Comparison of ENCODE assay signal across 10 mouse cellular contexts in genomic region chr7:122189484-122189883, GRCm38 (mm10). TPM values are rescaled to one million over a fixed set of nuclear protein-coding genes. Genes with fewer than 3 reads are reported as not detected.
A peak's percentile ranks its signal among the peaks of the same experiment; 100 is the strongest.
DNase-seq lines count a peak whose midpoint lies in the region; ATAC-seq lines count a peak whose summit lies in the region.
"Had no signal": no experiment of that assay in that cellular context is flagged by ENCODE, and none has a peak within 500 bp of the region (broad histone marks: within the 10 kb centered on the region; RNA-seq: fewer than 3 reads in every experiment).

No protein-coding gene starts in this region.

- H3K36me3 ChIP-seq in neural tube, embryonic 15.5 days: no peaks in the 10 kb centered on the region
- H3K36me3 ChIP-seq: embryonic facial prominence, embryonic 13.5 days had no signal

- 0 out of 2 replicates have a peak, but pooled peaks cover 4% of the 10 kb centered on the region for H3K4me1 ChIP-seq in neural tube, embryonic 15.5 days

- no peaks in the 10 kb centered on the region for H3K9me3 ChIP-seq in neural tube, embryonic 15.5 days (replicated peaks)
- H3K9me3 ChIP-seq: embryonic facial prominence, embryonic 13.5 days had no signal

- H3K4me2 ChIP-seq in neural tube, embryonic 15.5 days: no peak overlapping the region
- H3K4me2 ChIP-seq: embryonic facial prominence, embryonic 13.5 days had no signal

- peak; percentile 13 to 24 for DNase-seq in frontal cortex, postnatal 36 days (ENCODE audit: low spot score in 2 of 2)
- DNase-seq in frontal cortex, postnatal 10 days (ENCODE audit: low spot score in 2 of 2): no peak
- peak; percentile 77 for DNase-seq in neural tube, embryonic 10.5 days (ENCODE audit: extremely low spot score, low spot score)
- peak; percentile 15 to 35 for DNase-seq in adrenal gland, adult 18-20 months (ENCODE audit: low spot score in 2 of 2)
- DNase-seq in forelimb bud, embryonic 11.5 days (ENCODE audit: low read depth, low spot score): peak; percentile 64
- DNase-seq in lung, postnatal 36 days: peak; percentile 61
- peak; percentile 42 to 54 for DNase-seq in thymus, postnatal 36 days

- H3K27ac ChIP-seq in neural tube, embryonic 15.5 days (replicated peaks): no peak overlapping the region
- H3K27ac ChIP-seq: embryonic facial prominence, embryonic 13.5 days had no signal

- H3K27me3 ChIP-seq in neural tube, embryonic 15.5 days (replicated peaks): no peaks in the 10 kb centered on the region
- H3K27me3 ChIP-seq: embryonic facial prominence, embryonic 13.5 days had no signal

- H3K9ac ChIP-seq in neural tube, embryonic 15.5 days (replicated peaks): no peak overlapping the region
- H3K9ac ChIP-seq: embryonic facial prominence, embryonic 13.5 days had no signal

- ATAC-seq in neural tube, embryonic 15.5 days (ENCODE audit: low FRiP score): no peak

- H3K4me3 ChIP-seq in neural tube, embryonic 15.5 days (replicated peaks): no peak overlapping the region
- H3K4me3 ChIP-seq: embryonic facial prominence, embryonic 13.5 days had no signal

- 32% methylated on average over 7 of the region's 7 CpGs for WGBS in neural tube, embryonic 15.5 days

RNA-seq across cellular contexts. Expression of gene Ern2, which starts 3.5 kb away (rescaled TPM):
- 1.5 and 2.0 TPM in 2 replicates for polyA plus RNA-seq in neural tube, embryonic 15.5 days (2015; fragmentation: Nextera tagmentation; extraction: Ambion mirVana)
- under 1 TPM; 0.13 to 0.22 TPM for total RNA-seq in adrenal gland, adult 18-20 months (2021)
- polyA plus RNA-seq: embryonic facial prominence, embryonic 13.5 days; liver, embryonic 16.5 days had no signal

RNA-seq across cellular contexts. Expression of gene Chp2, which starts 29.8 kb away (rescaled TPM):
- polyA plus RNA-seq in neural tube, embryonic 15.5 days (2015; fragmentation: Nextera tagmentation; extraction: Ambion mirVana): 0.64 and 1.5 TPM in 2 replicates
- total RNA-seq in adrenal gland, adult 18-20 months (2021): 1 to 10 TPM; 2.0 to 4.5 TPM
- polyA plus RNA-seq: embryonic facial prominence, embryonic 13.5 days had no signal

RNA-seq across cellular contexts. Expression of gene Plk1, which starts 30.2 kb away (rescaled TPM):
- 13.7 and 41.9 TPM in 2 replicates for polyA plus RNA-seq in neural tube, embryonic 15.5 days (2015; fragmentation: Nextera tagmentation; extraction: Ambion mirVana)
- 1 to 10 TPM; 1.1 to 1.7 TPM for total RNA-seq in adrenal gland, adult 18-20 months (2021)

RNA-seq across cellular contexts. Expression of gene Dctn5, which starts 56.6 kb away (rescaled TPM):
- 157 TPM in 2 replicates for polyA plus RNA-seq in neural tube, embryonic 15.5 days (2015; fragmentation: Nextera tagmentation; extraction: Ambion mirVana)
- 10 to 100 TPM; 56.4 to 57.8 TPM for total RNA-seq in adrenal gland, adult 18-20 months (2021)

RNA-seq across cellular contexts. Expression of gene Palb2, which starts 56.7 kb away (rescaled TPM):
- 4.6 and 7.0 TPM in 2 replicates for polyA plus RNA-seq in neural tube, embryonic 15.5 days (2015; fragmentation: Nextera tagmentation; extraction: Ambion mirVana)
- total RNA-seq in adrenal gland, adult 18-20 months (2021): 1 to 10 TPM in 1 of 2 experiments, under 1 TPM in 1; 0.96 to 1.7 TPM

Comparison
In these comparisons a context has a peak if more than half of its experiments do, and no peak if none do; other contexts are left out.
1. DNase-seq: peak in frontal cortex, postnatal 36 days (2 of 2), neural tube, embryonic 10.5 days (single experiment), adrenal gland, adult 18-20 months (2 of 2), forelimb bud, embryonic 11.5 days (single experiment), lung, postnatal 36 days (single experiment) and thymus, postnatal 36 days (2 of 2); none in frontal cortex, postnatal 10 days (0 of 2).